Mouse (Mus musculus) stomach, postnatal 0 days (tissue): ENCODE results near the gene Cela1. TPM values are rescaled to one million over a fixed set of nuclear protein-coding genes. Genes with fewer than 3 reads are reported as not detected.

Source experiments
- ATAC-seq: fragments of 200-750 bp; cut with Nextera tagmentation; 2 replicates; pipeline ENCODE4 v1.8.0; 2017; ENCODE audit not compliant: low FRiP score, low TSS enrichment
- DNase-seq: peaks from one replicate; pipeline ENCODE4 v3.0.0-alpha.2; 2016; ENCODE audit warnings: low spot score
- H3K27ac ChIP-seq: fragments of 300-500 bp; sonication (generic); replicated peaks from 2 replicates; pipeline ENCODE4 v1.5.1; 2014; ENCODE audit warnings: mild to moderate bottlenecking, control low read depth
- H3K27me3 ChIP-seq: fragments of 300-500 bp; sonication (generic); 2 replicates; pipeline ENCODE4 v1.6.1; 2014; ENCODE audit warnings: low read length; ENCODE audit not compliant: control insufficient read depth, insufficient read depth
- H3K36me3 ChIP-seq: fragments of 300-500 bp; sonication (generic); 2 replicates; pipeline ENCODE4 v1.6.1; 2014; ENCODE audit warnings: low read length, mixed read lengths; ENCODE audit not compliant: control insufficient read depth, insufficient read depth
- H3K4me1 ChIP-seq: fragments of 300-500 bp; sonication (generic); replicated peaks from 2 replicates; pipeline ENCODE4 v1.6.1; 2014; ENCODE audit warnings: antibody characterized with exemption; ENCODE audit not compliant: control insufficient read depth, insufficient read depth
- H3K4me2 ChIP-seq: fragments of 300-500 bp; sonication (generic); replicated peaks from 2 replicates; pipeline ENCODE4 v1.6.1; 2014; ENCODE audit warnings: low read depth, mild to moderate bottlenecking, control low read depth, moderate library complexity
- H3K4me3 ChIP-seq: fragments of 300-500 bp; sonication (generic); 2 replicates; pipeline ENCODE4 v1.5.1; 2014; ENCODE audit warnings: low read depth, low read length, control low read depth
- H3K9ac ChIP-seq: fragments of 300-500 bp; sonication (generic); 2 replicates; pipeline ENCODE4 v1.6.1; 2014; ENCODE audit warnings: mild to moderate bottlenecking, low read length, control low read depth, mixed read lengths
- H3K9me3 ChIP-seq: fragments of 300-500 bp; sonication (generic); 2 replicates; pipeline ENCODE4 v1.6.1; 2016; ENCODE audit warnings: low read length; ENCODE audit not compliant: control insufficient read depth
- CTCF ChIP-seq: IDR thresholded peaks from 2 replicates; pipeline ENCODE4 v1.5.1; 2016; ENCODE audit warnings: antibody characterized with exemption, low read depth, mild to moderate bottlenecking, moderate library complexity
- EP300 ChIP-seq: optimal IDR thresholded peaks from 2 replicates; pipeline ENCODE3; 2016; ENCODE audit warnings: antibody characterized with exemption
- WGBS: fragments of 180-500 bp; shearing (Covaris S2); extraction: QIAGEN DNeasy Blood & Tissue Kit; methylation state at CpG from one replicate; pipeline ENCODE4 v1.1.7; 2014; 5-methylcytosine and 5-hydroxymethylcytosine counted together
- polyA plus RNA-seq: library from polyadenylated mRNA; unstranded; fragments of >200 nt; fragmentation: Nextera tagmentation; extraction: Ambion mirVana; gene quantifications from 2 replicates; pipeline ENCODE4 v1.2.1, GENCODE M21; 2015

The Cela1 gene
- polyA plus RNA-seq, 1 experiment from 2014 or later = 24.1 TPM

DNA sequence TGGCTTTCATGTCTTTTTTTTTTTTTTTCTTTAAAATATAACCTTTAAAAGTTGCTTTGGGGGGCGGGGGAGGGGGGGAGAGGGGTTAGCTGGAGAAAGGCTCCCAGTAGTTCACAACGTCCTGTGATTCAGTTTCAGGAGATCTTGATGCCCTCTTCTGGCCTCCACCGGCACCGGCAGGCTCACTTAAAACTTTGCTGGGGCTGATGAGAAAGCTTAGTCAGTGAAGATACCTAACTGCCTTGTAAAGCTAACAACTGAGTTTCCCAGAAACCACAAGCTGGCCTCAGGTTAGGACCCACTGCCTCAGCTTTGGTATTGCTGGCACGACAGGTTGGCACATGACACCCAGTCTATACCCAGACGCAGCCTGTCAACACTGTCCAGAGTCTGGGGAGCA lies 50.1 kb downstream of the Cela1 start:
- Histone ChIP-seq H3K9ac (no peak overlapping the region), H3K27ac (peak overlapping the region; percentile 96; the same call in 1 of the 2 replicates), H3K36me3 (no peaks in the 10 kb centered on the region), H3K4me1 (peaks cover 3% of the 10 kb centered on the region), H3K27me3 (no peaks in the 10 kb centered on the region), H3K4me2 (peak overlapping the region; percentile 86; the same call in 1 of the 2 replicates), H3K4me3 (peak overlapping the region; percentile 63; the same call in 1 of the 2 replicates), H3K9me3 (no peaks in the 10 kb centered on the region)
- 13% methylated on average over 6 of the region's 6 CpGs for WGBS
- peak; percentile 64 for TF ChIP-seq CTCF
- TF ChIP-seq EP300 = no peak
- ATAC-seq = no peak
- peak; percentile 61 for DNase-seq

DNA sequence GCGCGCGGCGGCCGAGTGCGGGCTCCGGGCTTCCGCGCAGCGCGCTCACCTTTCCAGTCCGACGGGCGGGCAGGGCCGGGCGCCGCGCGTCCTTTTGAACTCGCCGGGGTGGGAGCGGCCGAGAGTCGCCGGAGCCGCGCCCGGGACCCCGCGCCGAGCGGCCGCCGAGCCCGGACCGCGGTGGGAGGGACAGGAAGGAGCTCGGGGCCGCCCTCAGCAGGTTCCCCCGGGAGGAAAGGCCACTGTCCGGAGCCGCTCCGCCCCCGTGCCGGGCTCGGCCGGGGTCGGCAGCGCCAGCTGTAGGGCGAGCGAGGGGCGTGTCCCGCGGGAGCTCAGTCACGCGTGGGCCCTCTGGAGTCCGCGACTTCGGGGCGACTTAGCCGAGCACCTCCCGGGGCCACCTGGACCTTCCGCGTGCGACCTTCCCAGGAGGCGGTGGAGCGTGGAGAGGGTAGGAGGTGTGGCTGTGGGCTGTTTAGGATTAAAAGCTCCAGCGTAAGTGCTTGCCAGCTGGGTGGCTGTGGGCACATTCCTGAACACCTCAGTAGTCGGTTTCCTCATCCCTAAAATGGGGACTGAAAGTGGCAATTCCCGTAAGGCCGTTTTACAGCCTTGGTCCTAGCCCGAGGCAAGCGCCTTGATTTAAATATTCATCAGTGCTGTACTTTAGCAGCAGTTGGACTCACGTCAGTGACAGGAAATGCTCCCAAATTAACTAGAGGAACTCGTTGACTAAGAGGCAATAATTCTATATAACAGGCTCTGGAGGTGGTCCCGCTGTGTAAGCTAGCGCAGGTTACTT lies 50.8 kb downstream of the Cela1 start, which contains the start of gene Smagp:
Smagp (minus strand) TSS at position 241 of the 802 bp plus-strand sequence.
- H3K9me3 ChIP-seq = no peaks in the 10 kb centered on the region
- under 1% methylated on average over 69 of the region's 77 CpGs for WGBS

DNA sequence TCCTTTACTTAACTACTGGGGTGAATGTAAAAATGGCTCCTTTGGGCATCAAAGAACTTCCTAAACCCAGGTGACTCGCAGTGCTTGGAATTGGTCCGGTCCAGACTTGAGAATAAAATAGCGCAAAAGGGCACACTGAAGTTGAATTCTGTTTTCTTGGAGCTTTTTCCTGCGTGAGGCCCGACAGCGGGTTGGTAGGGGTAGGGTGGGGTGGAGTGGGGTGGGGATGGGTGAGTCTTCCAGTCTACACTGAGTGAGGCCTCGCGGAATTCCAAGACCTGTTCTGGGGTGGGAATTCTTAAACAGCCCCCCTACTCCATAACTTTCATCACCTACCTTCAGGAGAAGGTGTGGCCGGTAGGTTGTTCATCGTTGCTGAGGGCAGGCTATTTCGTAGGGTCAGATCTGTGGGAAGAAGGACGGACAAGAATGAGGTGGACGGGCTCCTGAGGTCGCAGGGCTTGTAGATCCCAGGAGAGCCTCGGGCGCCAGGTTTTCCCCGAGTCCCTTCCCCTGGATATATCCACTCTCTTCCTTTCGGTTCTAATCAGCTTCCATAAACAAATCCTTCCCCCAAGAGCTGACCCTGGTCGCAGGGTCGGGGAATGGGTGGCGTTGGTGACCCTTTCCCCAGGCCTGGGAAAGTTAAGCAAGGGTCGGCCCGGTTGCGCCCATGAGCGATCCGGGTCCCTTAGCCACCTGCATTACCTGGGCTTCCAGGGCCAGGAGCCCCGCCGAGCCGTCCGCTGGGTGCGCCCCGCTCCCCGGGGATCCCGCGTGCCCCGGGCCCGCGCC lies 51.7 kb downstream of the Cela1 start:
- Histone ChIP-seq H3K27me3 (no peaks in the 10 kb centered on the region), H3K27ac (peak overlapping the region; percentile 96), H3K36me3 (no peaks in the 10 kb centered on the region), H3K4me1 (peaks cover 3% of the 10 kb centered on the region), H3K4me3 (peak overlapping the region; percentile 63), H3K9me3 (no peaks in the 10 kb centered on the region), H3K9ac (peak overlapping the region; percentile 82), H3K4me2 (peak overlapping the region; percentile 86)
- TF ChIP-seq CTCF (no peak), EP300 (no peak)
- WGBS = 5% methylated on average over 38 of the region's 38 CpGs
- DNase-seq (peak; percentile 49), ATAC-seq (no peak)

More for the DNA sequence above, 50.8 kb downstream of the Cela1 start, which contains the start of gene Smagp:
- Histone ChIP-seq H3K36me3 (no peaks in the 10 kb centered on the region), H3K9ac (peak within 1 kb of the TSS; percentile 82), H3K4me3 (peak within 1 kb of the TSS; percentile 63), H3K4me1 (peaks cover 3% of the 10 kb centered on the region), H3K27ac (peak within 1 kb of the TSS; percentile 96), H3K4me2 (peak within 1 kb of the TSS; percentile 86), H3K27me3 (no peaks in the 10 kb centered on the region)
- peak; percentile 58 for ATAC-seq
- peak; percentile 87 for DNase-seq
- no peak for TF ChIP-seq EP300
- TF ChIP-seq CTCF = no peak

- peak; percentile 62 for DNase-seq
- H3K27ac ChIP-seq = peak overlapping the region; percentile 96
- 15% methylated on average over 9 of the region's 9 CpGs for WGBS
- H3K4me2 ChIP-seq = peak overlapping the region; percentile 86
- no peaks in the 10 kb centered on the region for H3K27me3 ChIP-seq
- no peaks in the 10 kb centered on the region for H3K36me3 ChIP-seq
- peaks cover 3% of the 10 kb centered on the region for H3K4me1 ChIP-seq
- TF ChIP-seq EP300 (no peak), CTCF (no peak)
- peak overlapping the region; percentile 63 for H3K4me3 ChIP-seq
- no peaks in the 10 kb centered on the region for H3K9me3 ChIP-seq
- ATAC-seq = no peak
- H3K9ac ChIP-seq = no peak overlapping the region
Measured at GRCm38 (mm10) chr15:100635239-100635638, 52.5 kb downstream of the Cela1 start.

DNA sequence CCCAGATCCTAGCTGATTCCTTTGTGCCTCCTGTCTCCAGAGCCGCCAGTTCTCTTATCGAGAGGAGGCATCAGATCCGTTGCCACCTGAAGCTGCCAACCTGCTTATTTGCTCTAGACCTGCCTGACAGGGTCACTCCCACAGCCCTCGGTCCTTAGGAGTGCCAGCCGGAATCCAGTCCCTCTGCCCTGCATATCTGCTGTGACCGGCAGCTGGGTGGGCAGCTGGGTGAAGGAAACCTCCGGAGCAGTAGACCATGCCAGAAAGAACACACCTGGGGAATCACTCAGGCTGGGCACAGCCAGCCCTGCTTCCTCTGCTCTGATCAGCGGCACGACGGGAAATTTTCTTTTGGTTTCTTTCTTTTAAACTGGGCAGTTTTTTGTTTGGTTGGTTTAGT lies 54.4 kb downstream of the Cela1 start:
- Histone ChIP-seq H3K4me2 (peak overlapping the region; percentile 43), H3K4me3 (peak overlapping the region; percentile 4; the same call in 1 of the 2 replicates), H3K9me3 (no peaks in the 10 kb centered on the region), H3K27me3 (no peaks in the 10 kb centered on the region), H3K27ac (peak overlapping the region; percentile 74), H3K9ac (0 out of 2 replicates have a peak overlapping the region, but pooled peaks have one; percentile 31), H3K36me3 (no peaks in the 10 kb centered on the region), H3K4me1 (peaks cover 3% of the 10 kb centered on the region)
- DNase-seq (peak; percentile 57), ATAC-seq (no peak)
- TF ChIP-seq EP300 = no peak
- no peak for TF ChIP-seq CTCF
- 58% methylated on average over 10 of the region's 10 CpGs for WGBS
